Mouse (Mus musculus) mouse embryonic stem cell (cell line): ENCODE measurements around the gene Tnfrsf14.

Experiments
- in situ Hi-C, 2 experiments: fragments of 300-500 bp; cut with MboI; formaldehyde crosslinking; loops; 1 replicate in 1 of 2; 3 replicates in 1 of 2; pipeline ENCODE4 v1.14.3; 2019 to 2020; ENCODE audit warnings: low sequenced_read_pairs in 2 of 2, low pct_unique_long_range_greater_than_20kb in 1 of 2, mixed read lengths in 1 of 2; ENCODE audit not compliant: unreplicated experiment in 1 of 2

The Tnfrsf14 gene

DNA sequence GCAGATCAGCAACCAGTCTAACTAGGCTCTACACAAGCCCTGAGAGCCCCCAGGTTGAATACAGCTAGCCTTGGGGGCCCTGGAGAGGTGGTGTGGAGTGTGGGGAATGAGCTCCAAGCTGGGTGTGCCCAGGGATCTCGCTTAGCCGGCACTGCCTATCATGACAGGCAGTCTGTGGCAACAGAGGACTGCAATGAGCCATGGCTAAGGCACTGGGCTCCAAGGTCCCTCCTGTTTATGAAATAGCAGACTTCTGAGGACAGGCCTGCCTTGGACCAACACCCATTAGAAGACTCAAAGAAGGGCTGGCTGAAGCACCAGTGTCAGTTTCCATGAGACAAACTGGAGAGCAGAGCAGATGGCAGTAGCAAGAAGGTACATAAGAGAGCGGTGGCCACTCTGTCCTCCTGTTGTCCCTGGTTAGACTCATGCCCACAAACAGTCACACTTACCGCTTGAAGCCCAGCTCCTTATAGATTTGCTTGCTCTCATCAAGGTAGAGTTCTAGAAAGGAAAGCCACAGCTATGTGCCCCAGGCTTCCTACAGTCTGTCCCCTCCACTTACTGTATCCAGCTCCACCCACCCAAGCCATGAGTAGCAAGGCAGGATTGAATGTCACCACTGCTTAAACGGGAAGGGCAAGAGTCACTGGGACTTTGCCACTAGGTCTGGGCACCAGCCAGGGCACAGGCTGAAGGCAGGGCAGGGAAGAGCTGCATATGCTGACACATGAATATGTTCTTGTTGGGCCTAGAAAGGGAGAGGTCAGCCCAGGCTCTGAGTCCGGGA, 30.5 kb downstream of the Tnfrsf14 start:
- in situ Hi-C loops, result loop anchor here in 1 of 2 experiments (25.0 kb wide), 1 partner anchor 339 kb away; the partner anchor contains the start of gene Faap20

- in situ Hi-C loops, result loop anchor here in 1 of 2 experiments (25.0 kb wide), 1 partner anchor 342 kb away; the partner anchor contains the start of gene Faap20
Measured at GRCm38 (mm10) chr4:154895549-154895948, 32.8 kb downstream of the Tnfrsf14 start.

DNA sequence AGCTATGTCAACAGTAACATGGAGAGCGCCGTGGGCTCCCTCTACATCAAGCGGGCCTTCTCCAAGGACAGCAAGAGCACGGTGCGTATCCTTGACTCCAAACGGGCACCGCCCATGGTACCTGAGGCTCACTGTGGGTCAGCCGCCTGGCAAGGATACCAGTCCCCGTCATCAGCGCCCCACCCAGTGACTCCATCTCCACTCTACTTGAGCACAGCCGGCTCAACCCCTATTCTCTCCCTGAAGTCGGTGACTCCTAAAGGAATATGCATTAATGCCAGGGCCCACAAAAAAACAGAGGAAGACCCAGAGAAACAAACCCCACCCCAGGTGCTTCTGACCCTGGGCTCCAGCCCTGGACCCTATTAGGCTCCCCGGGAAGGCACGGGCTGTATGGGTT, 37.5 kb downstream of the Tnfrsf14 start:
- in situ Hi-C loops, result loop anchor here in 1 of 2 experiments (25.0 kb wide), 1 partner anchor 346 kb away; the partner anchor contains the start of gene Faap20

- in situ Hi-C loops, result loop anchor here (5.0 to 25.0 kb wide), 4 partner anchors 177 to 367 kb away; partner anchors contain the start of genes Pex10 (in 2 of the 2) and Faap20 (in 1 of the 2)
Measured at GRCm38 (mm10) chr4:154887593-154888250, 40.6 kb downstream of the Tnfrsf14 start.

DNA sequence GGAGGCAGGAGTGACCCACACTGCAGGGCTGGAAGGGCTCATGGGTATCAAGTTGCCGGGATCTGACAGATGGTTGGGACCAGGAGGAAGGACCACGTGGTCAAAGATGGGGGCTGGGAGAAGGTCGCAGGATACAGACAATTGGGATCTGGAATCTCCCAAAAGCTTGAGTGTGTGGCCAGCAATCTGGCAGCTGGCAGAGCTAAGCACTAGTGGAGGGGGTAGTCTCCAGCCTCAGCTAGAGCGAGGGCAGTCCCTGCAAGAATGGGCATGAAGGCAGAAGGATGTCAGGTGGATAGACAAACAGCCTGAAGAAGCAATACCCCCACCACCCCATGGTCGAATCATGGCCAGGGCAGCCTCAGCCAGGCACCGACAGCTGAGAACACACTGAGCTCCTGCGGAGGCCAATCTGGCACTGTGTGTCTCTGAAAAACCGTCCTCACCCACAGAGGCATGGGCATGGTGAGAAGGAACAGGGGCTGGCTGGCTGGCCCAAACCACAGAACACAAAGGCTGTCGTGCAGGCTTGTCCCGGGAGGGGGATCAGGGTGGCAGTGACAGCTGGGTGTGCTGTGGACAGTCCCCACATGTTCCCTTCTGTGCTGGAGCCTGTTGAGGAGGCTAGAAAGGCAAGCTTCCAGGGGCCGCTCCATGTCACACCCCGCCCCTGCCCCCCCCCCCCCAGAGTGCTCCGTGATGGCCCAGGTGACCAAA, 41.3 kb downstream of the Tnfrsf14 start:
- in situ Hi-C loops, result loop anchor here (5.0 to 25.0 kb wide), 4 partner anchors 178 to 368 kb away; partner anchors contain the start of genes Pex10 (in 2 of the 2) and Faap20 (in 1 of the 2)

DNA sequence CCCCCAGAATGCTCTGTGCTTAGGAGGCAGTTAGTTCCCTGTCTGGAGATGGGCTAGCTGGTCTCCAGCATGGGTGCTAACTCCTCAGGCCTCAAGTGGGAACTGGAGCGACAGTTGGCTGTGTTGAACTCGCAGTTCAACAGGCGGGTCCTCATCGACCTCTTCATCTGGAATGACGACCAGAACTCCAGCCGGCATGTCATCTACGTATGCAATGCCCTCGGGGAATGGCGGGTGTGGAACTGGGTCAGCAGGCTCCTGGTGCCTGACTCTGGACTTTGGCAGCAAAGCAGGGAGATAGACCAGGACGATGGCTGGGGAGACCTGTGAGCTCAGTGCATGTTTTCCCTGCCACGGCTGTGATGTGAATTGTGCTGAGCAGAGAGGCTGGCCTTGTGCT, 42.9 kb downstream of the Tnfrsf14 start:
- in situ Hi-C loops, result loop anchor here (5.0 to 25.0 kb wide), 4 partner anchors 179 to 369 kb away; partner anchors contain the start of genes Pex10 (in 2 of the 2) and Faap20 (in 1 of the 2)

DNA sequence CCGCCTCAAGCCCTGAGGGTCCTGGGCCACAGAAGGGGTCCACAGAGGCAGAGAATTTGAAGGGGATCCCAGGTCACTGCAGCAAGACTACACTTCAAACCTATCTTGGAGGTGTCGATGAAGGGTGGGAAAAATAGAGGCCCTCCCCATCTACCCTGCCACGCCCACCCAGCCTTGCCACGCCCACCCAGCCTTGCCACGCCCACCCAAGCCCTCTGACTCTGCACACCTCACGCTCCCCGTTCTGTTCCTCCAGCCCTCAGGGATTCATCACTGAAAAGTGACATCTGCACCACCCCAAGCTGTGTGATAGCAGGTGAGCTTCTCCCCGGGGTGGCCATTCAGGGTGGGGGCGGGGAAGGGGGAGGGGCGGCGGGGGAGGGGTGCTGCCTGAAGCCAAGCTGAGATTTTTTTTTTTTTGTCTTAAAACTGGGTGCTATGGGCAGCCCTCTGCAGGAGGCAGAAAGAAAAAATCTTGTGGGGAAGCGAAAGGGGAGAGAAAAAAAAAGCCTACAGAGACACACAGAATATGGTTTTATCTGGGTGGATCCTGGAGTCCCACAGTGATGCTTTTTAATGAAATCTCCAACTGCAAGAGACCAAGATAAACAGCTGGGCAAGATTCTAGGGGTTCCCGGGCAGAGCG, 46.2 kb downstream of the Tnfrsf14 start:
- in situ Hi-C loops, result loop anchor here (10.0 to 25.0 kb wide), 3 partner anchors 183 to 373 kb away; partner anchors contain the start of genes Faap20 (in 1 of the 2) and Pex10 (in 1 of the 2)

DNA sequence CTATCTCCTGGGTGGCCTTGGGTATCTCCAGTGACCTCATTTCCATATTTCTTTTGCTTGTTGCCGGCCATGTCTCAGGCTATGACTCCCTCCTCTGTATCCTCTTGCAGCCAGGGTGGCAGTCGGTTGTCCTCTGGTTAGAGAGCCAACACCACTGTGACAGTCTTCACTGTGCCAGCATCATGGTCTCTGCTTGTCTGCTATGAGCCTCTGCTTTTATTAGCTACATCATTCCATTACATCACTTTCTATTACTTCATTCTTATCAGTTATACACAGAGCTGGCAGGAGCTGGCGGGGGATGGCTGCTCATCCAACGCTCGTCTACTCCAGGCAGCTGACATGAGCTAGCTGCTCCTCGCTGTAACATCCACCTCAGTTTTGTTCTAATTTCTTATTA, 47.6 kb downstream of the Tnfrsf14 start:
- in situ Hi-C loops, result loop anchor here (10.0 to 25.0 kb wide), 3 partner anchors 184 to 374 kb away; partner anchors contain the start of genes Faap20 (in 1 of the 2) and Pex10 (in 1 of the 2)

GRCm38 (mm10) chr4:154877864-154878548, 50.4 kb downstream of the Tnfrsf14 start:
- in situ Hi-C loops, result loop anchor here in 1 of 2 experiments (25.0 kb wide), 1 partner anchor 359 kb away; the partner anchor contains the start of gene Faap20

DNA sequence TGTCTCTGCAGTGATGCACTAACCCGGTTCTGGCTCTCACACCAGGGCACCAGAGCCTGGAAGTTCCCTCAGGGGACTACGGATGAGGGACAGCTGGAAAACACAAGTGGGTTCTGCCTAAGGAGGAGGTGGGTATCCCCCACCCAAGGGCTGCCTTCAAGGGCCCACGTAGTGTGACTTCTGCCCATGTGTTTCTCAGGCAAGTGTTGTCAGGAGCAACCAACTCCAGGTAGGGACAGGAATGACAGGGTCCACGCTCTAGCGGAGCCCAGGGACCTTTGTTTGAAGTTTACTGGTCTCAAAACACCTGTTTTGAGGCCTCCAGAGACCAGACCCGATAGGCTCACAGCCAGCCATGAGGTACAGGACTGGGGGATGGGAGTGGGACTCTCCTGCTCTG, 55.2 kb downstream of the Tnfrsf14 start:
- in situ Hi-C loops, result no loop called here
